Mouse (Mus musculus): ENCODE results near the gene Cdk9. TPM values are rescaled to one million over a fixed set of nuclear protein-coding genes. Genes with fewer than 3 reads are reported as not detected.

Gene Cdk9
- polyA plus RNA-seq, 1 experiment from 2014 or later: 61.3 TPM

GRCm38 (mm10) chr2:32692496-32692895, 20.4 kb downstream of the Cdk9 start:
- Histone ChIP-seq H3K27ac (ENCODE audit: low read length) (no peak overlapping the region), H3K4me3 (ENCODE audit: low read depth, low read length) (no peak overlapping the region), H3K4me1 (ENCODE audit: control insufficient read depth, insufficient read depth, low read length) (peaks cover 7% of the 10 kb centered on the region), H3K36me3 (ENCODE audit: control insufficient read depth, insufficient read depth, low read length) (peaks cover 4% of the 10 kb centered on the region; the same call in 1 of the 2 replicates), H3K27me3 (ENCODE audit: control insufficient read depth, insufficient read depth, low read depth, low read length) (no peaks in the 10 kb centered on the region), H3K4me2 (ENCODE audit: low read length) (no peak overlapping the region), H3K9ac (ENCODE audit: low read depth, low read length) (no peak overlapping the region), H3K9me3 (replicated peaks; ENCODE audit: control insufficient read depth, low read length, poor library complexity, severe bottlenecking) (no peaks in the 10 kb centered on the region)
- WGBS: 96% methylated on average over 14 of the region's 14 CpGs
- no peak for ATAC-seq

GRCm38 (mm10) chr2:32691041-32691440, 21.8 kb downstream of the Cdk9 start:
- no peak for ATAC-seq
- no peak overlapping the region for H3K27ac ChIP-seq (ENCODE audit: low read length)
- WGBS: 90% methylated on average over 11 of the region's 11 CpGs
- H3K36me3 ChIP-seq (ENCODE audit: control insufficient read depth, insufficient read depth, low read length): peaks cover 19% of the 10 kb centered on the region
- H3K27me3 ChIP-seq (ENCODE audit: control insufficient read depth, insufficient read depth, low read depth, low read length): no peaks in the 10 kb centered on the region
- no peak overlapping the region for H3K9ac ChIP-seq (ENCODE audit: low read depth, low read length)
- no peak overlapping the region for H3K4me2 ChIP-seq (ENCODE audit: low read length)
- no peak overlapping the region for H3K4me3 ChIP-seq (ENCODE audit: low read depth, low read length)
- H3K9me3 ChIP-seq (replicated peaks; ENCODE audit: control insufficient read depth, low read length, poor library complexity, severe bottlenecking): no peaks in the 10 kb centered on the region
- peaks cover 7% of the 10 kb centered on the region for H3K4me1 ChIP-seq (ENCODE audit: control insufficient read depth, insufficient read depth, low read length)

- Histone ChIP-seq H3K4me1 (ENCODE audit: control insufficient read depth, insufficient read depth, low read length) (peaks cover 7% of the 10 kb centered on the region), H3K27me3 (ENCODE audit: control insufficient read depth, insufficient read depth, low read depth, low read length) (no peaks in the 10 kb centered on the region), H3K27ac (ENCODE audit: low read length) (no peak overlapping the region), H3K36me3 (ENCODE audit: control insufficient read depth, insufficient read depth, low read length) (peaks cover 34% of the 10 kb centered on the region), H3K9me3 (replicated peaks; ENCODE audit: control insufficient read depth, low read length, poor library complexity, severe bottlenecking) (no peaks in the 10 kb centered on the region), H3K4me2 (ENCODE audit: low read length) (no peak overlapping the region), H3K9ac (ENCODE audit: low read depth, low read length) (no peak overlapping the region), H3K4me3 (ENCODE audit: low read depth, low read length) (no peak overlapping the region)
- WGBS: 20% methylated on average over 5 of the region's 5 CpGs
- no peak for ATAC-seq
These were observed 23.5 kb downstream of the Cdk9 start for GRCm38 (mm10) chr2:32689420-32689819.

- WGBS: 96% methylated on average over 8 of the region's 8 CpGs
- ATAC-seq: no peak
These were observed 25.3 kb downstream of the Cdk9 start for GRCm38 (mm10) chr2:32687562-32687961.

GRCm38 (mm10) chr2:32686640-32687039, 26.2 kb downstream of the Cdk9 start:
- Histone ChIP-seq H3K9me3 (replicated peaks; ENCODE audit: control insufficient read depth, low read length, poor library complexity, severe bottlenecking) (no peaks in the 10 kb centered on the region), H3K9ac (ENCODE audit: low read depth, low read length) (no peak overlapping the region), H3K4me1 (ENCODE audit: control insufficient read depth, insufficient read depth, low read length) (no peaks in the 10 kb centered on the region), H3K27me3 (ENCODE audit: control insufficient read depth, insufficient read depth, low read depth, low read length) (no peaks in the 10 kb centered on the region), H3K4me3 (ENCODE audit: low read depth, low read length) (no peak overlapping the region), H3K36me3 (ENCODE audit: control insufficient read depth, insufficient read depth, low read length) (peaks cover 41% of the 10 kb centered on the region), H3K4me2 (ENCODE audit: low read length) (no peak overlapping the region), H3K27ac (ENCODE audit: low read length) (no peak overlapping the region)
- ATAC-seq: no peak
- WGBS: 97% methylated on average over 4 of the region's 6 CpGs

More at GRCm38 (mm10) chr2:32687562-32687961, 25.3 kb downstream of the Cdk9 start:
- H3K27me3 ChIP-seq (ENCODE audit: control insufficient read depth, insufficient read depth, low read depth, low read length): no peaks in the 10 kb centered on the region
- H3K9ac ChIP-seq (ENCODE audit: low read depth, low read length): no peak overlapping the region
- peaks cover 41% of the 10 kb centered on the region for H3K36me3 ChIP-seq (ENCODE audit: control insufficient read depth, insufficient read depth, low read length)
- no peak overlapping the region for H3K4me3 ChIP-seq (ENCODE audit: low read depth, low read length)
- H3K27ac ChIP-seq (ENCODE audit: low read length): no peak overlapping the region
- no peaks in the 10 kb centered on the region for H3K9me3 ChIP-seq (replicated peaks; ENCODE audit: control insufficient read depth, low read length, poor library complexity, severe bottlenecking)
- no peaks in the 10 kb centered on the region for H3K4me1 ChIP-seq (ENCODE audit: control insufficient read depth, insufficient read depth, low read length)
- H3K4me2 ChIP-seq (ENCODE audit: low read length): no peak overlapping the region

- H3K4me2 ChIP-seq (ENCODE audit: low read length): no peak overlapping the region
- no peak overlapping the region for H3K27ac ChIP-seq (ENCODE audit: low read length)
- H3K4me1 ChIP-seq (ENCODE audit: control insufficient read depth, insufficient read depth, low read length): no peaks in the 10 kb centered on the region
- no peak overlapping the region for H3K9ac ChIP-seq (ENCODE audit: low read depth, low read length)
- WGBS: 99% methylated on average over 3 of the region's 3 CpGs
- H3K4me3 ChIP-seq (ENCODE audit: low read depth, low read length): no peak overlapping the region
- no peaks in the 10 kb centered on the region for H3K9me3 ChIP-seq (replicated peaks; ENCODE audit: control insufficient read depth, low read length, poor library complexity, severe bottlenecking)
- no peaks in the 10 kb centered on the region for H3K27me3 ChIP-seq (ENCODE audit: control insufficient read depth, insufficient read depth, low read depth, low read length)
- ATAC-seq: no peak
- peaks cover 41% of the 10 kb centered on the region for H3K36me3 ChIP-seq (ENCODE audit: control insufficient read depth, insufficient read depth, low read length)
These were observed 27.1 kb downstream of the Cdk9 start for GRCm38 (mm10) chr2:32685807-32686206.

- WGBS: 95% methylated on average over 15 of the region's 15 CpGs
These were observed 28.0 kb downstream of the Cdk9 start for GRCm38 (mm10) chr2:32684681-32685428.

GRCm38 (mm10) chr2:32683701-32684100, 29.2 kb downstream of the Cdk9 start:
- H3K4me2 ChIP-seq (ENCODE audit: low read length): no peak overlapping the region
- no peak overlapping the region for H3K4me3 ChIP-seq (ENCODE audit: low read depth, low read length)
- no peaks in the 10 kb centered on the region for H3K27me3 ChIP-seq (ENCODE audit: control insufficient read depth, insufficient read depth, low read depth, low read length)
- H3K36me3 ChIP-seq (ENCODE audit: control insufficient read depth, insufficient read depth, low read length): peaks cover 41% of the 10 kb centered on the region
- no peaks in the 10 kb centered on the region for H3K4me1 ChIP-seq (ENCODE audit: control insufficient read depth, insufficient read depth, low read length)
- no peak for ATAC-seq
- 92% methylated on average over 10 of the region's 10 CpGs for WGBS
- H3K9ac ChIP-seq (ENCODE audit: low read depth, low read length): no peak overlapping the region
- H3K27ac ChIP-seq (ENCODE audit: low read length): no peak overlapping the region
- no peaks in the 10 kb centered on the region for H3K9me3 ChIP-seq (replicated peaks; ENCODE audit: control insufficient read depth, low read length, poor library complexity, severe bottlenecking)

More at GRCm38 (mm10) chr2:32684681-32685428, 28.0 kb downstream of the Cdk9 start:
- Histone ChIP-seq H3K4me3 (ENCODE audit: low read depth, low read length) (no peak overlapping the region), H3K27ac (ENCODE audit: low read length) (no peak overlapping the region), H3K9ac (ENCODE audit: low read depth, low read length) (no peak overlapping the region), H3K36me3 (ENCODE audit: control insufficient read depth, insufficient read depth, low read length) (peaks cover 41% of the 10 kb centered on the region), H3K4me1 (ENCODE audit: control insufficient read depth, insufficient read depth, low read length) (no peaks in the 10 kb centered on the region), H3K4me2 (ENCODE audit: low read length) (no peak overlapping the region), H3K9me3 (replicated peaks; ENCODE audit: control insufficient read depth, low read length, poor library complexity, severe bottlenecking) (no peaks in the 10 kb centered on the region), H3K27me3 (ENCODE audit: control insufficient read depth, insufficient read depth, low read depth, low read length) (no peaks in the 10 kb centered on the region)
- no peak for ATAC-seq

GRCm38 (mm10) chr2:32682721-32683417, 30.0 kb downstream of the Cdk9 start:
- H3K4me2 ChIP-seq (ENCODE audit: low read length): no peak overlapping the region
- H3K9me3 ChIP-seq (replicated peaks; ENCODE audit: control insufficient read depth, low read length, poor library complexity, severe bottlenecking): no peaks in the 10 kb centered on the region
- H3K4me3 ChIP-seq (ENCODE audit: low read depth, low read length): no peak overlapping the region
- WGBS: 82% methylated on average over 14 of the region's 14 CpGs
- no peaks in the 10 kb centered on the region for H3K4me1 ChIP-seq (ENCODE audit: control insufficient read depth, insufficient read depth, low read length)
- H3K9ac ChIP-seq (ENCODE audit: low read depth, low read length): no peak overlapping the region
- H3K36me3 ChIP-seq (ENCODE audit: control insufficient read depth, insufficient read depth, low read length): peaks cover 41% of the 10 kb centered on the region
- no peaks in the 10 kb centered on the region for H3K27me3 ChIP-seq (ENCODE audit: control insufficient read depth, insufficient read depth, low read depth, low read length)
- no peak for ATAC-seq
- no peak overlapping the region for H3K27ac ChIP-seq (ENCODE audit: low read length)
